Mouse (Mus musculus): Measurements from ENCODE around the gene Casc1.

Casc1 gene

GRCm38 (mm10) chr6:145135804-145136203, 75.0 kb downstream of the Casc1 start:
- DNase-seq, result peak; percentile 94

GRCm38 (mm10) chr6:145135295-145135694, 75.5 kb downstream of the Casc1 start:
- DNase-seq, result peak; percentile 85

GRCm38 (mm10) chr6:145132969-145133368, 77.8 kb downstream of the Casc1 start:
- peak; percentile 72 for DNase-seq

- DNase-seq, result peak; percentile 74
These were observed 78.8 kb downstream of the Casc1 start for GRCm38 (mm10) chr6:145131991-145132390.

GRCm38 (mm10) chr6:145129563-145129962, 81.2 kb downstream of the Casc1 start:
- no peak for DNase-seq

GRCm38 (mm10) chr6:145127652-145128051, 83.2 kb downstream of the Casc1 start:
- DNase-seq, result no peak

- DNase-seq, result peak; percentile 96
These were observed 85.2 kb downstream of the Casc1 start for GRCm38 (mm10) chr6:145125591-145126113.
